Mouse (Mus musculus): Measurements from ENCODE around the gene Kel.

The Kel gene

DNA sequence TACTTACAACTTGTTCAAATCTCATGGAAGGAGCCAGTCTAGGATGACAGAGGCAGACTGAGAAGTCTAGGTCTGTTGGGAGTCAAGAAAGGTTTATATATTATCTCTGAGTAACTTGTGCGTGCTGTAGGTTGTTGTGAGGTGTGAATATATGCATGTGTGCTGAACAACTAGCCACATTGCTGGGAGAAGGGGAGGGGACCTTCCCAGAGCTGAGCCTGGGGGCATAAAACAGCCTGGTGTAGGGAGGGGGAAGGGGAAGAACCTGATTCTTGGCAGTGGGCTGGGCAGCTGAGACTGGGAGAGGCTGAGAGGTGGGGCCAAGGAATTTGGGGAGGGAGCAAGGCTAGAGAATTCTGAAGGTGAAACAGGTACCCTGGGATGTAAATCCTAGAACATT lies 23.5 kb downstream of the Kel start, which contains the start of gene Trpv5:
Gene Trpv5 (minus strand): TSS at position 101 of the 400 bp plus-strand sequence.
- TF ChIP-seq GATA4 (IDR thresholded peaks at IDR 0.05; ENCODE audit: insufficient replicate concordance, low read length), result no peak

DNA sequence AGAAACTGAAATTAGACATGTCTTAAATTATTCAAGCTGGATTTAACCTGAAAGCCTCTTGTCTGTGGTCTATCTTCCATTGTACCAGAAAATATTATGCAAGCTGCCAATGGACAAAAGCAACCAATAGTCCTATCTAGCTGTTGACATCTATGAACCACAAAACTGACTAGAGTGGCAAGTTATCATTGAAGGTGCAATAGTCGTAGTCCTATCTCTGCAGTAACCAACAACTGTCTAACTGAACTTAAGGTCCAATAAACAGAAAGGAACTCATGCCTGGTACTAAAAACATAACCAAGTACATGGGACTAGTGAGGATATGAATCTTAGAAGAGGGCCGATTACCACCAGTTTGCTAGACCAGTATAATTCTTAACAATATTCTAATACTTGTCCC lies 27.6 kb downstream of the Kel start:
- no peak for TF ChIP-seq GATA4 (IDR thresholded peaks at IDR 0.05; ENCODE audit: insufficient replicate concordance, low read length)

DNA sequence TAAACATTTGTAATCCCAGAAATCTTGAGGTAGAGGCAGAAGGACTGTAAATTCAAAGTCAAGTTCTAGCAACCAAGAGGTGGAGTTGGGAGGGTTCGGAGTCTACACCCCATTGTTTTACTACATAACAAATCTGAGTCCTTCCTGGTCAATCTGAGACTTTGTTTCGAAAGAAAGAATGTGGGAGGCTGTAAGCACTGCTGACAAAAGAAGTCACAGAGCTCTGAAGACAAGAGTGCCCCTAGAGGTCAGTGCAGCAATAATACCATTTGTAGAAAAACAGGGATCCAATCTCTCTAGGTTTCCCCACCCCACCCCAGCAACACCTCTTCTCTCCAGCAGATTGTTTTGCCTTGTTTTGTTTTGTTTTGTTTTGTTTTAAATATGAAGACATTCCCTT lies 41.8 kb downstream of the Kel start:
- no peak for TF ChIP-seq GATA4 (IDR thresholded peaks at IDR 0.05; ENCODE audit: insufficient replicate concordance, low read length)

DNA sequence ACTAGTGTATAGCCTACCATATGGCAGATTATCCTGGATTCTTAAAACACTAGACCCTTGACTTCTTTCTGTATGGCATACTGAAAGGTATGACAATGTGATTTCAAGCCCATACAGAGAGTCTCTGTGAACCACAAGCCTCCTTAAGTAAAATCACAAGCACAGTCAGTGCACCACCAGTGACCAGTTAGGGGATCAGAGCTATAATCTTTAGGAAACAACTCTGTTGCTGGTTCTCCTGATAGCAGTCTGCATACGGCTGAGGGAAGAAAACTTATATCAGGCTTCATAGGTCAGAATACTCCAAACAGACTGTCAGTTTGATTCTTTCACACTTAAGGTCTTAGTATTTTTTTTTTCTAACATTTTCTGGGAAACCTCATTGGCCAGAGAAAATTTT lies 45.7 kb downstream of the Kel start:
- TF ChIP-seq GATA4 (IDR thresholded peaks at IDR 0.05; ENCODE audit: insufficient replicate concordance, low read length), result no peak

DNA sequence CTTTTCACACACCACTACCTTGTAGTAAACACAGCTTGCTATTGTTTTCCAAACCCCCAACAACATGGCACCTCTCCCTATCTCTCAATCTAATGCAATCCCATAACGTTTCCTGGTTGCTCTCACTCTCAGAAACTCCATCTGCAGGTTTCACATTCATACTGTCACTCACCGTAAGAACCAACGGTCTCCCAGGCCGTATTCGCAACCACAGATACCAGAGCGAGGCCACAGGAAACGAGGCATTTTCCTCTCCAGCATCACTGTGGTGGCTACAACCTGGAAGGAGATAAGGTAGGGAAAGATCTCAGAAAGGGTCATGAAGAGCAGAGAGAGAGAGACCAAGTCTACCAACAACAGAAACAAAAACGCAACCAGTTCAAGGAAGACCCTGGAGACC lies 49.5 kb downstream of the Kel start:
- TF ChIP-seq GATA4 (IDR thresholded peaks at IDR 0.05; ENCODE audit: insufficient replicate concordance, low read length), result no peak

DNA sequence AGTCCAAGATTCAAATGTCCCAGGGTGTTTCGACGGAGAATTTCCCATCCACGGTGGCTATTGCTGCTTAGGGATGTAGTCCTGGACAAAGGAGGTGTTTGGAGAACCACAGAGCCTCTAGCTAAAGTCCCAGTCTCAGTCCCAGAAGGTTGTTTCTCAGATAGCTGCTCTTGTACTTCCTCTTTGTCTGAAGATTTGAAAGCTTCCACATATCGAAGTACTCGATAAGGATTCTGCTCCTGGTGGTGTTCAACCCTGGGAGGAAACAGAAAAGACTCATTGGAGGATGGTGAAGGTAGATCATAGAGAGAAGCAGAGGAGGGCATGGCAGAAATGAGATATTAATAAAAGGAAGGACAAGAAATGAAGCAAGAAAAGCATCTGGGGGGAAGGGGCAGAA lies 51.0 kb downstream of the Kel start:
- no peak for TF ChIP-seq GATA4 (IDR thresholded peaks at IDR 0.05; ENCODE audit: insufficient replicate concordance, low read length)

DNA sequence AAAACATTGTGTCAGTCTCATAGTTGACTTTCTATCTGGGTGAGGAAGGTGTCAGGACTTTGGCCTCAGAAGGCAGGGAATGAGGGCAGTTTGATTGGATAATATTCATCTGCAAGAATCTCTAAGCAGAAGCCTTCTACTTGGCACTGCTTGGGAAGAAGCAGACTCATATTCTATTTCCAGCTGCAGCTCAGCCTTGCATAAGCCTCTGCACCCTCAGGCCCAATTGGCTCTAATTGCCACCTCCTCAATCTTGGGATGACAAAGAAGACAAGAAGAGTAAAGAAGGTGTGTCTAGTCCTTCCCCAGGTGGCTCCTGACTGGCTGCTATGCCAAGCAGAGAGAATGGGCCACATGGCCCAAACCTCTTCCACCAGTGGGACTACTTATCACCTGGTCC lies 57.5 kb downstream of the Kel start:
- no peak for TF ChIP-seq GATA4 (IDR thresholded peaks at IDR 0.05; ENCODE audit: insufficient replicate concordance, low read length)

DNA sequence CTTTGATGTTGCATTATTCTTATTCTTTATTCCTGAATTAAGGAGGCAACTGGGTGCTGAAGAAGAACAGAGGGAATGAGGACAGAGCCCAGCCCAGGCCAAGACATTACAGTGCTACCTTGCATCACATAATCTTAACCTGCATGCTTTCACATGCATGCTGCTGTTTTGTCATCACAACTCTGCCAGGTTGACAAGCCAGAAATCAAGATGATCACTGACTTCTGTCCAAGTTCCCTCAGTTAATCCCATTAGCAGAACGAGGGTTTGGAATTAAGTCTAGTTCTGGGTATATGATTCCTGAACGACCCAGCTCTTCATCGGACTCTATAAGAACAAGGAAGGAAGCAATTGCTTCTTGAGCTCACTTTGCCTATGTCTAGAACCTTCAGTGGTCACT lies 57.9 kb downstream of the Kel start:
- no peak for TF ChIP-seq GATA4 (IDR thresholded peaks at IDR 0.05; ENCODE audit: insufficient replicate concordance, low read length)

DNA sequence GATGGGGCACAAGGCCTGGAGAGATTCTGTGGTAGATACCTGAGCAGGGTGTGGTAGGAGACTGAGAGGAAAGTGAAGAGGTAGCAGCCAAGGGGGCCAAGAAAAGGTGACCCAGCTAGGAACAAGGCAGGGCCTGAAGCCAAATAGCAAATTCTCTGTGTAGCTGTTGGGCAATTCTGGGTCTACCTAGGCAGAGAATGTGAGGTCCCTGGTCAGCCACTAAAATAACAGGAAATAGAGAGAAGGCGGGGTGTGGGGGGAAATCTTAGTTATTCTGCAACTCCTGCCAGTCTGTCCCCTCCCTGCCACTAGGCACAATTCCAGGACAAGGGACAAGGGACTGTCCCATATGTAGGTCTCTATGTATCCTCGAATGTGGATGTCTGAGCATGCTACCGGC lies 60.9 kb downstream of the Kel start:
- TF ChIP-seq GATA4 (IDR thresholded peaks at IDR 0.05; ENCODE audit: insufficient replicate concordance, low read length), result no peak

DNA sequence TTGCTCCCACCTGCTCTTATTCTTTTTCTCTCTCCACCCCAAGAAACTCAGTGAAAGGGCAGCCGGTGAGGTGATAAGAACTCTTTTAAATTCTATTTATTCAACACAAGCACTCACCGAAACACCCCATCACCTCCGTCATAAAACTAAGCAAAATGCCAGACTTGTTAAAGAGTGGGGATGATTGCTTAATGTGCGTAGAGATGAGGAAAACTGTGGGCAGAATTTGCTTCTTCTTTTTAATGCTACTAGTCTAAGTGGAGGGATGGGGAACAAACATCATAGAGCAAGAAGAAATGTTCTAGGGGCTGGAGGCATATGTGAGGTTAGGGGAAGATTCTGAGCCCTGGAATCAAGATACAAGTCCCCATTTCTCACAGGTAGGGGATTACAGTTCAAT lies 61.4 kb downstream of the Kel start:
- TF ChIP-seq GATA4 (IDR thresholded peaks at IDR 0.05; ENCODE audit: insufficient replicate concordance, low read length), result no peak

DNA sequence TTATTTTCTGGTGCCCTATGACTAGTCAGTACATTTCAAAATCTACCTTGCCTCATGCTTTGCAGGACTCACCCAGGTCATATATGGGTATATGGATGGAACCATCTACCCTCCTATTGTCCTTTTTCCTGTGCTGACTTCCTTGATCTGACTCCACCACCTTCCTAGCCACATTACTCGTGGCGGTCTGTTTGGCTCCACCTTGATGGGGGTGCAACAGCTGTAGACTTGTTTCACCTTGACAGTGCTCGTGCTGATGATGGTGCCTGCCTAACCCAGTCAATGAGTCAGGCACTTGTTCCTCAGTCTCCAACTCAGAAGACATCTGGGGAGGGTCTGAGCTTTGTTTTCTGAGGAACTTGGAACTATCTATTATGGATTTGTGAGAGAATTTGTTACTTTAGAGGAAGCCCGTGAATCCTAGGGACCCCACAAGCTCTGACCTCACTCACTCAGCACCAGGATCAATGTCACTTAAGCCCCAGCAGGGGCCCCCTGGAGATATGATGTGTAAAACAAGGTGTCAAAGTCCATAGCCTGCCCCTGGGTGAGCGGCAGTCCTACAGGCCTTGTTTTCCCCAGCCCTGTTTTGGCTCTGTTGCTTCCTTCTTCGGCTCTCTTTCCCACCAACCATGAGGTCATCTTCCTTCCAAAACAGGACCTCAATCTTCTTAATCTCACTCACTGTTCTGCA lies 62.8 kb downstream of the Kel start:
- no peak for TF ChIP-seq GATA4 (IDR thresholded peaks at IDR 0.05; ENCODE audit: insufficient replicate concordance, low read length)

DNA sequence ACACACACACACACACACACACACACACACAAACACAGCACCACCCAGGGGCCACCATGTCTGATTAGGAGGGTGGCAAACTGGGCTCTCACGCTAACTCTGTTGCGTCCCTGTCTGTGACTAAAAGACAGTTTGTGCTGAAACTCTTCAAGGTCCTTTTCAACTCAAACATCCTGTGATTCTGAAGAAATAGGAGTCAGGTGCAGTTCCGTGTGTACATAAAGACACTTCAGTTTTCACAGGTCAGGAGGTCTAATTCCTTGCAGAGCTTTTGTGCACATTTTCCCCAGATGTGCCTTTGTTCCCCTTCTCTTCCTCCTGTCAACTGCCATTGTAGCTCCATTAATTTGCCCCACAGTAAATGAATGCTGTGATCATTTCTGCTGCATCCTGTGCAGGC lies 63.7 kb downstream of the Kel start:
- TF ChIP-seq GATA4 (IDR thresholded peaks at IDR 0.05; ENCODE audit: insufficient replicate concordance, low read length), result no peak

DNA sequence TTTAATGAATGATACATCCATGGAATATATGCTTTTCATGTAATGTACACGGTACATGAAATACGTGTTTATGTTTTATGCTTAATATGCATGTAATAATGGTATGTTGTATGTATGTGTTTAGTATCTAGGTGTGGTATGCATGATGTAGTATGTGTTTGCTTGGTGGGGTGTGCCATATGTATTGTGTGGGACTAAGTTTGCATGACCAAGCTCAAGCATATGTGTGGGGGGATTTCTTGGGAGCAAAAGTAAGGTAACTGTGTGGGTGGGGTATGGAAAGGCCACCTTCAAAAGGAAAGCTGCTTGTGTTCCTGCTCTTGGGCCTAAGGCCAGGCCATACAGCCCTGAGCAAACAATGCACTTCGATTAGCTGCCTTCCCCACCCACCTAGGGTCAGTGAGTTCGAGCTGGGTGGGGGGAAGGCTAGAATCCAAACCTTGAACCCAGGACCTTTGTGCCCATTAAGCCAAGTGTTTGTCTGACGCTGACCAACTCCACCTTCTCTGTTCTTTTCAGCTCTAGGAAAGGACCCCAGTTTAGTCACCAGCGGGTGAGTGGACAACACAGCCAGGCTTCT lies 66.1 kb downstream of the Kel start:
- no peak for TF ChIP-seq GATA4 (IDR thresholded peaks at IDR 0.05; ENCODE audit: insufficient replicate concordance, low read length)

DNA sequence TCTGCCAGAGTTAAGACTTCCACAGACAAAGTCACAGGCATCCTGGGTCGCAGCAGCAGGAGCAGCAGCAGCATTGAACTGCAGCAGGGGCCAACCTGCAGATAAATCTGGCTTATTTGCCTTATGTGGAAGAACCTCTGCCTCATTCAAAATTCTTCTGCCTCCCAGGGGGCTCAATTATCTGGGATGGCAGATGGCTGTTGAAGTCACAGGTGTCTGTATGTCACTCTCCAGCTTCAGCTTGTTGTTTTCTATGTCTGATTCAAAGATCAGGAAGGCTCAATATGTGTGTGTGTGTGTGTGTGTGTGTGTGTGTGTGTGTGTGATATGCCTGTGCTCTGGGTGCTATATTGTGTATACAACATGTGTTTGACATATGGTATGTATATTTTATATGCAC lies 66.7 kb downstream of the Kel start:
- TF ChIP-seq GATA4 (IDR thresholded peaks at IDR 0.05; ENCODE audit: insufficient replicate concordance, low read length), result no peak
